Mouse (Mus musculus): ENCODE data around the gene Slc15a3. TPM values are rescaled to one million over a fixed set of nuclear protein-coding genes. Genes with fewer than 3 reads are reported as not detected.

Gene Slc15a3
- polyA plus RNA-seq, 1 experiment from 2014 or later = 0.20 TPM

GRCm38 (mm10) chr19:10809428-10810175 lies 29.9 kb upstream of the Slc15a3 start:
- Histone ChIP-seq H3K27ac (replicated peaks) (peak overlapping the region; percentile 17; the same call in 1 of the 2 replicates), H3K36me3 (no peaks in the 10 kb centered on the region), H3K27me3 (ENCODE audit: low read depth, poor library complexity, severe bottlenecking) (no peaks in the 10 kb centered on the region), H3K4me3 (no peak overlapping the region), H3K4me1 (peaks cover 11% of the 10 kb centered on the region), H3K9me3 (replicated peaks) (no peaks in the 10 kb centered on the region)
- 80% methylated on average over 11 of the region's 11 CpGs for WGBS
- DNase-seq (ENCODE audit: low spot score) = peak; percentile 23

GRCm38 (mm10) chr19:10810176-10810492 lies 29.4 kb upstream of the Slc15a3 start:
- DNase-seq (ENCODE audit: low spot score) = no peak
- no peaks in the 10 kb centered on the region for H3K36me3 ChIP-seq
- peaks cover 11% of the 10 kb centered on the region for H3K4me1 ChIP-seq
- H3K9me3 ChIP-seq (replicated peaks) = no peaks in the 10 kb centered on the region
- 64% methylated on average over 4 of the region's 4 CpGs for WGBS
- peak overlapping the region; percentile 17; the same call in 1 of the 2 replicates for H3K27ac ChIP-seq (replicated peaks)
- H3K4me3 ChIP-seq = no peak overlapping the region
- H3K27me3 ChIP-seq (ENCODE audit: low read depth, poor library complexity, severe bottlenecking) = no peaks in the 10 kb centered on the region

DNA sequence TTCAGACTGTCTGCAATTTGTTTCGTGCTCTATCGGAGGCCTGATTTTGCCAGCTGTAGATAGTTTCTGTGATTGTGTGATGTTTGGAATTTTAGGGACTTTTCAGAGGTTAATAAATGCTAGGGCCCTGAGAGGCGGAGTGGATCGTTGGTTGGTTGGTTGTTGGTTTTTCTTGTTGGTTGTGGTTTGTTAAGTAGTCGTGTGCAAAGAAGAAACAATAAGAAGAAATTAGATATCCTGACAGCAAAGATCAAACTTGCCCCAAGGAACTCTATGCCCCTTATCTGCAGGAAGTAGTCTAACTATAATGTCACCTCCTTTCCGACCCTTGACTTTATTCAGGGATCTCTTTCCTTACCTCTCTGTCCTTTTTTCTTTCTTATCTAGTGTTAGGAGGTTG lies 28.1 kb upstream of the Slc15a3 start:
- no peaks in the 10 kb centered on the region for H3K36me3 ChIP-seq
- peaks cover 11% of the 10 kb centered on the region for H3K4me1 ChIP-seq
- H3K9me3 ChIP-seq (replicated peaks) = no peaks in the 10 kb centered on the region
- WGBS = 89% methylated on average over 6 of the region's 6 CpGs
- no peak overlapping the region for H3K4me3 ChIP-seq
- no peak overlapping the region for H3K27ac ChIP-seq (replicated peaks)
- H3K27me3 ChIP-seq (ENCODE audit: low read depth, poor library complexity, severe bottlenecking) = no peaks in the 10 kb centered on the region
- DNase-seq (ENCODE audit: low spot score) = no peak

DNA sequence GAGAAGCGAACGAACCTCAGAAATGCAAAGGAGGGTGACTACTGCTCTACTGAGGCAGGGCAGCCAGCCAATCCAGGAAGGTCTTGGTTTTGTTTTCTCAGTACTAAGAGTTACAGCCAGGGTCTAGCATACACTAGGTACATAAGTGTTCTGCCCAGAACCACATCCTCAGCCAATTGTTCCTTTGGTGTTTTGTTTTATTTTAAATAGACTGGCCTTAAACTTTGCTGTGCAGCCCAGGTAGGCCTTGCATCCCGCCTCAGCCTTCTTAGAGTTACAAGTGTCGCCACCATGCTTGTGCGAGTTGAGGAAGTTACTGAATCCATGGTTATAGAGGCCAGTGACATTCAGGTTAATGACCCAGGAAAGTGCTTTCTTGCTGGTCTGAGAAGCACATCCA lies 26.5 kb upstream of the Slc15a3 start:
- Histone ChIP-seq H3K4me3 (no peak overlapping the region), H3K36me3 (no peaks in the 10 kb centered on the region), H3K9me3 (replicated peaks) (no peaks in the 10 kb centered on the region), H3K27me3 (ENCODE audit: low read depth, poor library complexity, severe bottlenecking) (no peaks in the 10 kb centered on the region), H3K27ac (replicated peaks) (no peak overlapping the region), H3K4me1 (peaks cover 11% of the 10 kb centered on the region)
- no peak for DNase-seq (ENCODE audit: low spot score)
- 93% methylated on average over 5 of the region's 5 CpGs for WGBS

- H3K9me3 ChIP-seq (replicated peaks) = no peaks in the 10 kb centered on the region
- H3K4me3 ChIP-seq = no peak overlapping the region
- no peaks in the 10 kb centered on the region for H3K36me3 ChIP-seq
- WGBS = 66% methylated on average over 7 of the region's 7 CpGs
- H3K27ac ChIP-seq (replicated peaks) = no peak overlapping the region
- peaks cover 18% of the 10 kb centered on the region for H3K4me1 ChIP-seq
- no peaks in the 10 kb centered on the region for H3K27me3 ChIP-seq (ENCODE audit: low read depth, poor library complexity, severe bottlenecking)
- DNase-seq (ENCODE audit: low spot score) = no peak
These were observed 25.6 kb upstream of the Slc15a3 start for GRCm38 (mm10) chr19:10813905-10814304.

DNA sequence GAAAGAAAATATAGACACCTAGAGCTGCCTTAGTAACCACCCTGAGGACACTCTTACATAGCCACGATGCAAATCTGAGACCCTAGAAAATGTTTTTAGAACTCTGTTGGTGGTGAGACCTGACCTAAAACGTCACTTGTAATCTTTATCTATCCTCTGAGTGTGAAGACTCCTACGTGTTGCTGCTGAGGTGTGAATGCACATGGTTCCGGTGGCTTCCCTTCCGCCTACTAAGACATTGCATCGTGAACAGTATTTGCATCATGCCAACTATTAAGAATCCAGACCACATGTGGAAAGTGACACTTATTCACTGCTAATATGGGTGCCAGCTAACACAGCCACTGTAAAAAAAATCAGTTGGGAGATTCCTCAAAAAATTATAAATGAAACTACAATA lies 23.7 kb upstream of the Slc15a3 start:
- no peak for DNase-seq (ENCODE audit: low spot score)
- no peaks in the 10 kb centered on the region for H3K27me3 ChIP-seq (ENCODE audit: low read depth, poor library complexity, severe bottlenecking)
- peaks cover 6% of the 10 kb centered on the region; the same call in 1 of the 2 replicates for H3K4me1 ChIP-seq
- 86% methylated on average over 6 of the region's 6 CpGs for WGBS
- no peaks in the 10 kb centered on the region for H3K9me3 ChIP-seq (replicated peaks)
- H3K4me3 ChIP-seq = no peak overlapping the region
- no peak overlapping the region for H3K27ac ChIP-seq (replicated peaks)
- no peaks in the 10 kb centered on the region for H3K36me3 ChIP-seq

DNA sequence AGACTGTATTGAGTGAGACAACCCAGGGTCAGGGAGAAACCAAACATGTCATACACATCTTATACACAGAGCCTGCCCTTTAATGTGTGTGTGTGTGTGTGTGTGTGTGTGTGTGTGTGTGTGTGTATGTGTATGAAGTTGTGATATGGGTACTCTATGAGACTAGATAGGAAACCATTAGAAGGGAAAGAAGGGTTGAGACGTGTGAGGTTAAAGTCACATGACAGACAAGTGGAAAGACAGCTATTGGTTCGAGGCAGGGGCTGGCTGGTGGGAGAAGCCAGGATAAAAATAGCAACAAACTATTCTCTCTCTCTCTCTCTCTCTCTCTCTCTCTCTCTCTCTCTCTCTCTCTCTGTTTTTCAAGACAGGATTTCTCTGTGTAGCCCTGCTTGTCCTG lies 23.1 kb upstream of the Slc15a3 start:
- no peak for DNase-seq (ENCODE audit: low spot score)
- Histone ChIP-seq H3K4me3 (no peak overlapping the region), H3K27me3 (ENCODE audit: low read depth, poor library complexity, severe bottlenecking) (no peaks in the 10 kb centered on the region), H3K9me3 (replicated peaks) (no peaks in the 10 kb centered on the region), H3K4me1 (peaks cover 9% of the 10 kb centered on the region; the same call in 1 of the 2 replicates), H3K27ac (replicated peaks) (no peak overlapping the region), H3K36me3 (no peaks in the 10 kb centered on the region)
- 77% methylated on average over 2 of the region's 2 CpGs for WGBS

GRCm38 (mm10) chr19:10818217-10818946 lies 21.1 kb upstream of the Slc15a3 start:
- no peak for DNase-seq (ENCODE audit: low spot score)
- 53% methylated on average over 17 of the region's 17 CpGs for WGBS
- peaks cover 11% of the 10 kb centered on the region; the same call in 1 of the 2 replicates for H3K4me1 ChIP-seq
- no peaks in the 10 kb centered on the region for H3K36me3 ChIP-seq
- H3K27me3 ChIP-seq (ENCODE audit: low read depth, poor library complexity, severe bottlenecking) = no peaks in the 10 kb centered on the region
- H3K27ac ChIP-seq (replicated peaks) = no peak overlapping the region
- H3K4me3 ChIP-seq = no peak overlapping the region
- no peaks in the 10 kb centered on the region for H3K9me3 ChIP-seq (replicated peaks)

GRCm38 (mm10) chr19:10821319-10821718 lies 18.2 kb upstream of the Slc15a3 start:
- Histone ChIP-seq H3K27ac (replicated peaks) (no peak overlapping the region), H3K27me3 (ENCODE audit: low read depth, poor library complexity, severe bottlenecking) (no peaks in the 10 kb centered on the region), H3K36me3 (no peaks in the 10 kb centered on the region), H3K4me1 (peaks cover 22% of the 10 kb centered on the region), H3K4me3 (no peak overlapping the region), H3K9me3 (replicated peaks) (no peaks in the 10 kb centered on the region)
- DNase-seq (ENCODE audit: low spot score) = no peak
- 63% methylated on average over 7 of the region's 7 CpGs for WGBS

- no peak for DNase-seq (ENCODE audit: low spot score)
- whole genome bisulfite sequencing = 94% methylated on average over 4 of the region's 4 CpGs
- no peaks in the 10 kb centered on the region for H3K36me3 ChIP-seq
- H3K4me3 ChIP-seq = no peak overlapping the region
- H3K27ac ChIP-seq (replicated peaks) = no peak overlapping the region
- H3K4me1 ChIP-seq = peaks cover 22% of the 10 kb centered on the region
- no peaks in the 10 kb centered on the region for H3K27me3 ChIP-seq (ENCODE audit: low read depth, poor library complexity, severe bottlenecking)
- H3K9me3 ChIP-seq (replicated peaks) = no peaks in the 10 kb centered on the region
These were observed 17.0 kb upstream of the Slc15a3 start for GRCm38 (mm10) chr19:10822534-10822933.

- DNase-seq (ENCODE audit: low spot score) = no peak
- WGBS = 87% methylated on average over 7 of the region's 7 CpGs
These were observed 15.5 kb upstream of the Slc15a3 start for GRCm38 (mm10) chr19:10824061-10824460.

DNA sequence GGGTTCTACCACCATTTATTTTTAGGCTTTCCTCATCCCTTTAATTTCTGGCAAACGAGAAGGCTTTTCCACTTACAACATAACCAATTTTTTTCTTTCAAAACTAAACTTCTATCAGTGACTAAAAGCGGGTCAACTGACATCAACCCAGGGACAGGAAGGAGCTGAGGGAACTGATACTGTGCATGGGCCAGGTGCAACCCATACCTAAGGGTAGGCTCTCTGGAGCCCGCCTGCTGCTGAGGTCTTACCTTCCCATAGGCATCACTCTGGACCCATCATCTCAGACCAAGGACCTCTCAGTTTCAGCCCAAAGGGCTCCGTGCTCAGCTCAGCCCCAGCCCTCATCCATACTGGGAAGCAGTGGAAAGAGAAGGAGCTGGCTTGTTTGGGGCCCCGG lies 11.2 kb upstream of the Slc15a3 start:
- H3K4me1 ChIP-seq = peaks cover 11% of the 10 kb centered on the region
- no peak overlapping the region; the same call in 1 of the 2 replicates for H3K27ac ChIP-seq (replicated peaks)
- H3K36me3 ChIP-seq = no peaks in the 10 kb centered on the region
- no peak for DNase-seq (ENCODE audit: low spot score)
- WGBS = 92% methylated on average over 5 of the region's 5 CpGs
- no peaks in the 10 kb centered on the region for H3K27me3 ChIP-seq (ENCODE audit: low read depth, poor library complexity, severe bottlenecking)
- no peak overlapping the region for H3K4me3 ChIP-seq
- H3K9me3 ChIP-seq (replicated peaks) = no peaks in the 10 kb centered on the region

More at GRCm38 (mm10) chr19:10824061-10824460, 15.5 kb upstream of the Slc15a3 start:
- H3K4me1 ChIP-seq = peaks cover 15% of the 10 kb centered on the region
- H3K9me3 ChIP-seq (replicated peaks) = no peaks in the 10 kb centered on the region
- no peaks in the 10 kb centered on the region for H3K27me3 ChIP-seq (ENCODE audit: low read depth, poor library complexity, severe bottlenecking)
- no peak overlapping the region for H3K4me3 ChIP-seq
- H3K36me3 ChIP-seq = no peaks in the 10 kb centered on the region
- H3K27ac ChIP-seq (replicated peaks) = no peak overlapping the region

Measured in midbrain, embryonic 10.5 days (tissue).